Comparison of ENCODE assay signal across 16 mouse cellular contexts in genomic region chr14:72598976-72599740, GRCm38 (mm10).
"Had no signal": no experiment of that assay in that cellular context is flagged by ENCODE, and none has a peak within 500 bp of the region (broad histone marks: within the 10 kb centered on the region; RNA-seq: fewer than 3 reads in every experiment).

No protein-coding gene starts in this region.

- H3K27ac ChIP-seq: liver, embryonic 15.5 days; midbrain, embryonic 13.5 days; midbrain, embryonic 15.5 days; neural tube, embryonic 12.5 days; stomach, embryonic 15.5 days; stomach, postnatal 0 days had no signal

- H3K27me3 ChIP-seq: liver, embryonic 15.5 days; megakaryocyte, embryonic 14.5 days; midbrain, embryonic 13.5 days; midbrain, embryonic 15.5 days; neural tube, embryonic 12.5 days; stomach, embryonic 15.5 days had no signal

- ATAC-seq: midbrain, embryonic 13.5 days; midbrain, embryonic 15.5 days had no signal

- H3K4me2 ChIP-seq: lung, embryonic 14.5 days; midbrain, embryonic 11.5 days; midbrain, embryonic 13.5 days; midbrain, embryonic 15.5 days; neural tube, embryonic 12.5 days; stomach, embryonic 15.5 days had no signal

- H3K9ac ChIP-seq: liver, embryonic 15.5 days; lung, embryonic 14.5 days; midbrain, embryonic 13.5 days; midbrain, embryonic 15.5 days; neural tube, embryonic 12.5 days; stomach, embryonic 15.5 days had no signal

- DNase-seq: lung, adult 18-20 months; lung, embryonic 14.5 days; lung, postnatal 10 days; lung, postnatal 4 days; right cerebral cortex, postnatal 14 days; thymus, adult 2 months; thymus, postnatal 25 days; thymus, postnatal 4 days had no signal

- H3K9me3 ChIP-seq: liver, embryonic 15.5 days; megakaryocyte, embryonic 14.5 days; midbrain, embryonic 13.5 days; midbrain, embryonic 15.5 days; neural tube, embryonic 12.5 days; stomach, embryonic 15.5 days had no signal

- H3K36me3 ChIP-seq: liver, embryonic 15.5 days; stomach, embryonic 15.5 days had no signal

- H3K4me3 ChIP-seq: liver, embryonic 15.5 days; megakaryocyte, embryonic 14.5 days; midbrain, embryonic 13.5 days; midbrain, embryonic 15.5 days; neural tube, embryonic 12.5 days; stomach, embryonic 15.5 days had no signal
